Mouse (Mus musculus) embryonic facial prominence, embryonic 10.5 days (tissue): ENCODE data around the gene Zfp385c. TPM values are rescaled to one million over a fixed set of nuclear protein-coding genes. Genes with fewer than 3 reads are reported as not detected.

Experiments used
- DNase-seq: peaks from one replicate; pipeline ENCODE4 v3.0.0-alpha.2; 2017; ENCODE audit warnings: low spot score
- H3K27ac ChIP-seq: fragments of 300-500 bp; sonication (generic); replicated peaks from 2 replicates; pipeline ENCODE4 v1.5.1; 2016; ENCODE audit warnings: mild to moderate bottlenecking
- H3K27me3 ChIP-seq: fragments of 300-500 bp; sonication (generic); replicated peaks from 2 replicates; pipeline ENCODE4 v1.6.1; 2016; ENCODE audit warnings: low read depth, mild to moderate bottlenecking; ENCODE audit not compliant: poor library complexity, severe bottlenecking
- H3K36me3 ChIP-seq: fragments of 300-500 bp; sonication (generic); replicated peaks from 2 replicates; pipeline ENCODE4 v1.6.1; 2016; ENCODE audit warnings: mild to moderate bottlenecking, moderate library complexity
- H3K4me1 ChIP-seq: fragments of 300-500 bp; sonication (generic); 2 replicates; pipeline ENCODE4 v1.6.1; 2016
- H3K4me3 ChIP-seq: fragments of 300-500 bp; sonication (generic); 2 replicates; pipeline ENCODE4 v1.5.1; 2016; ENCODE audit warnings: mild to moderate bottlenecking, moderate library complexity
- H3K9me3 ChIP-seq: fragments of 300-500 bp; sonication (generic); 2 replicates; pipeline ENCODE4 v1.6.1; 2016; ENCODE audit warnings: mild to moderate bottlenecking
- WGBS: fragments of 180-500 bp; shearing (Covaris S2); methylation state at CpG from one replicate; pipeline ENCODE4 v1.1.7; 2016; 5-methylcytosine and 5-hydroxymethylcytosine counted together
- polyA plus RNA-seq: library from polyadenylated mRNA; unstranded; fragments of >200 nt; fragmentation: Nextera tagmentation; extraction: Ambion mirVana; gene quantifications from 2 replicates; pipeline ENCODE4 v1.2.1, GENCODE M21; 2016

Zfp385c gene
- polyA plus RNA-seq, 1 experiment from 2014 or later = 1.2 TPM

DNA sequence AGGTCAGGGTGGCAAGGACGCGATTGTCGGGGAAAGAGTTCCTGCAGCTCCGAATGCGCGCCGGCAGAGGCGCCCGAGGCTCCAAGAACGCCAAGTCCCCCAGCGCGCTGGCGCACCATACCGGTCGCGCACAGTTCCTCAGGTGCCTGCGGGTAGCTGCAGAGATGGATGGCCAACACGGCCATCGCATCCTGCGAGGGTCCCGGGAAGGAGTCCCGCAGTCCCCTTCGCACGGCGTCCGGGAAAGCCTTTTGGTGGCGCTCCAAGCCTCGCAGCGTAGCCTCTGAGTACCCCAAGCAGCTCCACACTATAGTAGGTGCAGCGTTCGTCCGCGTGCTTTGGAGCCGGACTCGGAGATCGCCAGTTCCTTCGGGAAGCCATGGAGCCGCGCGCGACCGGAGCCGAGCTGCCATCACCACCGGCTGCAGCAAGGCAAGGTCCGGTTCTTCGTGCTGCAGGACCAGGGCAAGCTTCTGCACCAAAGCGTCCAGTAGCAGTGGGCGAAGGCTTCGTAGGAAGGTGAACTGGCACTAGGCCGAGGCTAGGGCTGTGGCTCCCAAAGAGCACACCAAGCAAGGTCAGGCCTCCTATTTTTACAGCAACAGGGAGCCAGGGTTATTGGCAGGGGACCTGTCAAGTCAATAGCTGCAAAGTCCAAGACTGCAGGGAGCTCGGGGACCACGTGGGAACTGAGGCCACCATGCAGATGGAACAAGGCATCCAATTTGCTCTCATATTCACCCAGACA lies 51.9 kb downstream of the Zfp385c start:
- Histone ChIP-seq H3K27me3 (peaks cover 73% of the 10 kb centered on the region), H3K27ac (no peak overlapping the region; the same call in 1 of the 2 replicates)

DNA sequence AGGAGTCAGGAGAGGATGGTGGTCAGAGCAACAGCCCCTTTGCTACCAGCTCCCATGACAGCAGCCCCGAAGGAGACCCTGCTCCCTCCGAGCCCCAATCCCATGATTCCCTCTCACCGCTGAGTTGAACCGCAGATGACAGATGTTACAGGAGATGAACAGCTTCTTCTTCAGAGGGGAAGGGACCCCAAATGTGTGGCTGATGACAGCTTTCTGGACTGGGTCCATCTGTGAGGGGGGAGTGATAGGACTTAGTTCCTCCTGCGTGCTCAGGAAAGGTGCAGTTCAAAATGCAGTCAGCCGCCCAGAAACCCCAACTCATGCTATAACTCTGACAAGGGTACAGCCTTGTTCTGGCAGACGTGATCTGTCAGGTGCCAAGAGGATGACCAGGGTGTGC lies 57.7 kb downstream of the Zfp385c start:
- H3K4me3 ChIP-seq = no peak overlapping the region
- no peaks in the 10 kb centered on the region for H3K4me1 ChIP-seq
- WGBS = 76% methylated on average over 7 of the region's 7 CpGs
- peaks cover 38% of the 10 kb centered on the region for H3K27me3 ChIP-seq
- H3K36me3 ChIP-seq = no peaks in the 10 kb centered on the region
- no peak for DNase-seq
- H3K9me3 ChIP-seq = no peaks in the 10 kb centered on the region
- H3K27ac ChIP-seq = no peak overlapping the region

More for the DNA sequence above, 51.9 kb downstream of the Zfp385c start:
- no peaks in the 10 kb centered on the region for H3K36me3 ChIP-seq
- DNase-seq = peak; percentile 82
- H3K9me3 ChIP-seq = no peaks in the 10 kb centered on the region
- H3K4me3 ChIP-seq = peak overlapping the region; percentile 54
- peaks cover 11% of the 10 kb centered on the region for H3K4me1 ChIP-seq
- 8% methylated on average over 52 of the region's 52 CpGs for WGBS

DNA sequence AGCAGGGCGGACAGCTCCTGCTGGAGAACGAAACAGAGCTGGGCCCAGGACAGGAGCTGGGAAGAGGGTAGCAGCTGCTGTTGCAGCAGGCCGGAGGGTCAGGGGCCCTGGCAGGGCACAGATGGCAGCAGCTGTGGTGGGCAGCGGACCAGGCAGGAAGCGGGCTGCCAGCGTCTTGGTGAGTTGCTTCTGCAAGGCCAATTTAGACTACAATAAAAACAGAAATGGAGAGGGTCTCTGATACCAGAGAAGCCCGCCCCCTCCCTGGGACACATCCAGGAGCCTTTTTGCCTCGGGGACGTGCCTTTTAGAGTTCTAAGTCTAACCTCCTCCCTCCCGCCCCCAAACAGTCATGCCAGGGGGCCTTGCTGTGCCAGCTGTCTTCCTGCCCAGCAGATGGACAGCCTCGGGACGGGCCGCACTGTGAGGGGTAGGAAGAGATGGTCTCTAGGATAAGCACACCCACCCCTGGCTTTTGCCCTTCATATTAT lies 63.3 kb downstream of the Zfp385c start:
- peaks cover 38% of the 10 kb centered on the region for H3K36me3 ChIP-seq
- H3K4me1 ChIP-seq = peaks cover 26% of the 10 kb centered on the region
- H3K27me3 ChIP-seq = 0 out of 2 replicates have a peak, but pooled peaks cover 8% of the 10 kb centered on the region
- no peak overlapping the region for H3K27ac ChIP-seq
- no peaks in the 10 kb centered on the region for H3K9me3 ChIP-seq
- 59% methylated on average over 13 of the region's 13 CpGs for WGBS
- H3K4me3 ChIP-seq = no peak overlapping the region
- DNase-seq = no peak

- 91% methylated on average over 5 of the region's 5 CpGs for WGBS
- Histone ChIP-seq H3K4me3 (no peak overlapping the region), H3K27ac (no peak overlapping the region), H3K4me1 (peaks cover 33% of the 10 kb centered on the region), H3K9me3 (no peaks in the 10 kb centered on the region), H3K36me3 (peaks cover 38% of the 10 kb centered on the region), H3K27me3 (0 out of 2 replicates have a peak, but pooled peaks cover 4% of the 10 kb centered on the region)
- DNase-seq = no peak
These were observed 64.2 kb downstream of the Zfp385c start for GRCm38 (mm10) chr11:100628056-100628455.

DNA sequence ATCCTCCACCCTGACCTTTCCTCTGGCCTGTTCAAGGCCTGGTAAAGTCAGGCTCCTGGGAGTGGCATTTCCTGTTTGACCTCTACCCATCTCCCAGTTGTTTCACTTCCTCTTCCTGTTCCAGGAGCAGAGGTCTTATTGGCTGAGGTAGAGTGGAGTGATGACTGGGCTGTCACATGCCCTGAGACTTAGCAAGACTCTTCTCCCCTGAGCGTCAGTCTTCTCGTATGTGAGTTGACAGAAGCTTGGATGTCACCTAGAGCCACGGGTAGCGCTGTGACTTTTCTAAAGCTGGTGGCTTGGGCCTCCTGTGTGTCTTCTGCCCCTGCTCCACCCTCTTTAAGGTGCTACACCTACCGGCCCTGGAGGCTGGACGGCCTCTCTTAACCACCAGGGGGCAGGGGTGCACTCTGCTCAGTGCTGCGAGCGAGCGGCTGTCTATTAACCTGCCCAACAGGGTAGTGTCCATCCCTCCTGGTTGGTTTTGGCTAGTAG lies 65.5 kb downstream of the Zfp385c start:
- Histone ChIP-seq H3K36me3 (peaks cover 38% of the 10 kb centered on the region), H3K4me3 (no peak overlapping the region), H3K27me3 (0 out of 2 replicates have a peak, but pooled peaks cover 4% of the 10 kb centered on the region), H3K9me3 (no peaks in the 10 kb centered on the region), H3K4me1 (peaks cover 36% of the 10 kb centered on the region), H3K27ac (no peak overlapping the region)
- 30% methylated on average over 9 of the region's 9 CpGs for WGBS
- peak; percentile 74 for DNase-seq

DNA sequence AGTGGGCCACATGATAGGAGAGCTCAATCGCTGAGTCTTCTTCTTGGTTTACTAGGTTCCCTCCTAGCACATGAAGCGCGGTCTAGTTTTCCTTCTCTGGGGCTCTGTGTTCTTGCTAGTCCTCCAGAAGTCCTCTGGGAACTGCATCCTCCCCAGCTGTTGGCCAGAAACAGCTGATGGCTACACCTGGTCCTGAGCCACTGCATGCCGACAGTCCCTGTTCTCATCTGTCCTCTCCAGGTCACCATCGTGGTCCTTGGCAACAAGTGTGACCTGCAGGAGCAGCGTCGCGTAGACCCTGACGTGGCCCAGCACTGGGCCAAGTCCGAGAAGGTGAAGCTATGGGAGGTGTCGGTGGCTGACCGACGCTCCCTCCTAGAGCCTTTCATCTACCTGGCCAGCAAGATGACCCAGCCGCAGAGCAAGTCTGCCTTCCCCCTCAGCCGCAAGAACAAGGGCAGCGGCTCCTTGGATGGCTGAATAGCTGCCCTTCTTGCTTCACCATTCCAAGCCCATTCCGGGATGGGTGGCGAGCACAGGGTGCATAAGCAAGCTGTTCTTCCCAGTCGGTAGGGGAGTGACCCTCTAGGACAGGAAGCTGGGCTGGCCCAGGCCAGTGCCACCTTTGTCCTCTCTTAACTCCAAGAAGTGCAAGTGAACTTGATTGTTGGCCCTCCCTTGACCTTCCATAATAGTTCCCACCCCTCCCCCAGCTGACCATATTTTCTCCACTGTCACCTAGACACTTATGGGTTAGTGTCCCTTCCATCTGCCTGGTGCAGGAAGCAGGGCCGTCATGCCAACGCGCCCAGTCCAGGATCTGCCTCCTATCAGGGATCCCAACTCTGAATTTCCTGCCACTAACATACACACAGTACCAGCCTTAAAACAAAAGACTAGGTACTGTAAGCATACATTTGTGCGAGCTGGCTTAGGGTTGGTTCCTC lies 66.2 kb downstream of the Zfp385c start:
- no peak overlapping the region for H3K4me3 ChIP-seq
- H3K4me1 ChIP-seq = peaks cover 36% of the 10 kb centered on the region
- H3K36me3 ChIP-seq = peaks cover 38% of the 10 kb centered on the region
- no peak for DNase-seq
- H3K9me3 ChIP-seq = no peaks in the 10 kb centered on the region
- 0 out of 2 replicates have a peak, but pooled peaks cover 4% of the 10 kb centered on the region for H3K27me3 ChIP-seq
- 93% methylated on average over 23 of the region's 23 CpGs for WGBS
- H3K27ac ChIP-seq = no peak overlapping the region

GRCm38 (mm10) chr11:100623867-100624266 lies 68.4 kb downstream of the Zfp385c start:
- Histone ChIP-seq H3K27ac (no peak overlapping the region), H3K4me1 (peaks cover 40% of the 10 kb centered on the region), H3K9me3 (no peaks in the 10 kb centered on the region), H3K36me3 (peaks cover 38% of the 10 kb centered on the region), H3K4me3 (peak overlapping the region; percentile 89), H3K27me3 (no peaks in the 10 kb centered on the region)
- 74% methylated on average over 5 of the region's 5 CpGs for WGBS
- DNase-seq = no peak

DNA sequence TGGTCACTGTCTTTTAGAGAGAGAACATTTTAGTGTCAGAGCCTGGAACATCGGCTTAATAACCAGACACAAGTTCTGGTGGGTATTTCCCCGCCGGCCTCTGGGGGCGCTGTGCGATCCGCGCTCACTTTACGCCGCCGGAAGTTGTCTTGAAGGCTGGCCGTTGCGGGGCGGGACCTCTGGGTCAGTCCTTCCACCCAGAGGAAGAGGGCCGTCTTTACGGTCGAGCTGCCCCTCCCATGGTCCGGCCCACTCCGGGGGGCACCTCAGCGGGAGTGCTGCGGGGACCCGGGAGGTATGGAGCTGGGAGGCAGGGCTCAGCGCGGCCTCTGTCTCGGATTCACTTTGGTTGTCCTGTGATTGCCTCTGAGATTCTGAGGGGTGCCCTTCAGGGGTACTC lies 69.5 kb downstream of the Zfp385c start:
- H3K27ac ChIP-seq = peak overlapping the region; percentile 87
- no peaks in the 10 kb centered on the region for H3K9me3 ChIP-seq
- DNase-seq = peak; percentile 96
- H3K4me3 ChIP-seq = peak overlapping the region; percentile 89
- under 1% methylated on average over 24 of the region's 24 CpGs for WGBS
- peaks cover 44% of the 10 kb centered on the region for H3K4me1 ChIP-seq
- no peaks in the 10 kb centered on the region for H3K27me3 ChIP-seq
- peaks cover 38% of the 10 kb centered on the region for H3K36me3 ChIP-seq

GRCm38 (mm10) chr11:100619982-100620381 lies 72.3 kb downstream of the Zfp385c start, which contains the start of gene Dnajc7:
Gene Dnajc7 (minus strand): TSS chr11:100620168.
- Histone ChIP-seq H3K36me3 (peaks cover 23% of the 10 kb centered on the region), H3K9me3 (no peaks in the 10 kb centered on the region), H3K4me3 (peak within 1 kb of the TSS; percentile 96), H3K27me3 (no peaks in the 10 kb centered on the region), H3K4me1 (peaks cover 37% of the 10 kb centered on the region), H3K27ac (peak within 1 kb of the TSS; percentile 98)
- DNase-seq = no peak
- WGBS = 5% methylated on average over 11 of the region's 11 CpGs

- no peaks in the 10 kb centered on the region for H3K27me3 ChIP-seq
- WGBS = under 1% methylated on average over 40 of the region's 40 CpGs
- H3K4me3 ChIP-seq = peak overlapping the region; percentile 96
- peak; percentile 99 for DNase-seq
- H3K4me1 ChIP-seq = peaks cover 37% of the 10 kb centered on the region
- H3K9me3 ChIP-seq = no peaks in the 10 kb centered on the region
- peaks cover 18% of the 10 kb centered on the region for H3K36me3 ChIP-seq
- peak overlapping the region; percentile 98 for H3K27ac ChIP-seq
These were observed 72.7 kb downstream of the Zfp385c start for GRCm38 (mm10) chr11:100619485-100619975.

DNA sequence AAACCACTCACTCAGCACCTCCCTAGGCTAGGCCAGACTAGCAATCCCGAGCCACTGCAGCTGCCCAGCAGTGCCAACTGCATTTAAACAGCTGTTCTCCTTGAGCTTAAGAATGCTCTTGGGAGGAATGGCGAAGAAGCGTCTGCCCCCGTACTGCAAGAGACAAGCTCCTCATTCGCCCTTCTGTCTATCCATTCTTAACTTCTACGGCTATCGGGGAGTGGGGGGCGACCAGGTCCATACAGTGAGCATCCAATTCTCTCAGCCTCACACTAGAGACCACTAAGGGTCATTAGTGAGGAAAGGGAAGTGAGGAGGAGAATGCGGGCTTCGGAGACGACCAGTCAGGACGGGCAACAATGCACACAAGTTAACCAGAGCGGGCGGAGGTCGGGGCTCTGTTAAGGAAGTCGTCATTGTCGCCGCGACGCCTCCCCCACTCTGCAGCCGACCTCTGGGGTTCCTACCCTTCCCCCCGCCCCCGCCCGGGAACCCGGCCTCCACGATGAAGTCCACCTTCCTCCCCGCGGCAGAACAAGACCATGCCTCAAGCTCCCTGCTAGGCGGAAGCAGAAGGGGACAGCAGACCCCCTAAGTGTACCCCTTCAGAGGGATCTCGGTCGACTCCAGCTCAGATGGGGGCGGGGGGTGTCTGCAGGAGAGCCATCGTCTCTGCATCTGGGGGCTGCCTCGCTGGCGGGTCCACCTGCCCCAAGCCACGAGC lies 73.3 kb downstream of the Zfp385c start, which contains the start of gene Nkiras2:
TSS of gene Nkiras2 (plus strand) at position 484 of the 724 bp plus-strand sequence.
- no peaks in the 10 kb centered on the region for H3K27me3 ChIP-seq
- H3K27ac ChIP-seq = peak within 1 kb of the TSS; percentile 98
- WGBS = under 1% methylated on average over 36 of the region's 36 CpGs
- H3K4me3 ChIP-seq = peak within 1 kb of the TSS; percentile 96
- peaks cover 33% of the 10 kb centered on the region for H3K4me1 ChIP-seq
- no peaks in the 10 kb centered on the region for H3K9me3 ChIP-seq
- H3K36me3 ChIP-seq = peaks cover 12% of the 10 kb centered on the region
- DNase-seq = peak; percentile 85
